Mouse (Mus musculus) adipocyte (in vitro differentiated cells): Measurements from ENCODE around the gene Cstad.

Experiments
- DNase-seq: peaks from one replicate; pipeline ENCODE4 v3.0.0-alpha.2; 2016; ENCODE audit warnings: low spot score

The Cstad gene

DNA sequence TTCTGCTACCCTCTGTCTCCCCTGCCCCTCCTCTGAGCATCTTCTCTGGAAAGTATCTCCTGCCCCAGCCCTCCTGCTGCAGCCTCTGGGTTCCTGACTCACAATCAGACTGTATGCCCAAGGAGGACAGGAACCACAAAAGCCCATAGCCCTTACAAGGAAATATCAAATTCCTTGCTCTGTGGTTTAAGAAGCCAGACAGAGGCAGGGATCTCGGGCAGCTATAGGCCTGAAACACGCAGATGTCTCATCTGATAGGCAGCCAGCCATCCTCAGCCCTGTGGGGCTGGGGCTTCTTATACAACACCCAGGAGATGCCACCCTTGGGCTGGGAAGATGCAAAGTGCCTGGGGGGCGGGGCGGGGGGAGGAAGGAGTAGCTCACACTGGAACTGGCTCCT lies 956 bp downstream of the Cstad start:
- no peak for DNase-seq

DNA sequence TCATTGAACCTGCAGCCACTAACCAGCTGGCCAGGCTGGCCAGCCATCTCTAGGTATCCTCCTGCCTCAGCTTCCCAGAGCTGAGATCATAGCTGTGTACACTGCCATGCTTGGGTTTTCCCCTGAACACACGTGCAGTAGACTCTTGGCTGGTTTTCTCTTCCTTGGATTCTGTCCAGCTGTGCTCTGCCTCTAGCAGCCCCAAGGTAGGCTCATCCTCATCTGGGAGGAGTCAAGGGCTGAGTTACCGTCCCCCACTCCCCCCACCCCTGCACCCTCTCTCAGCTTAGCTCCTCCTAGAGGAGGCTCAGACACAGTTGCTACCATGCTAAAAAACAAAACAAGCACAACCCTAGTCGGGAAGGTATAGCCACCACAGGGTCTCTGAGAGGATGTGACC lies 4.8 kb downstream of the Cstad start:
- DNase-seq: peak; percentile 24

GRCm38 (mm10) chr2:30600291-30600690 lies 5.5 kb downstream of the Cstad start:
- peak; percentile 80 for DNase-seq

- peak; percentile 90 for DNase-seq
These were observed 6.4 kb downstream of the Cstad start for GRCm38 (mm10) chr2:30600965-30601841.

DNA sequence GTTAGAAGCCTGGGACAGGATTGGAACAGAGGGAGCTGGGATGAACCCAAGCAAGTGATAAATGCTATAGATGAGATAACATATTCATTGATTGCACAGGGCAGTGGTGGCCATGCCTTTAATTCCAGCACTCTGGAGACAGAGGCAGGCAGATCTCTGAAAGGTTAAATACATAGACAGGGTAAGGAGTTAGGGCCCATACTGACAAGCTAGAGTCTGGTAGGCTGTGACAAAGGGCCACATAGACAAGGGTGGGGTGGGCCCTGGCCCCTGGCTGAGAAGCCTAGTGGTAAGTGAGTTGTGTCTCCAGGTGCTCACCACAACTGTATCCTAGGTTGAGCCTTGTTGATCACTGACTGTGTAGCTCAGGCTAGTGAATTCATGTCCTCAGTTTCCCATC lies 7.6 kb downstream of the Cstad start:
- DNase-seq: no peak

DNA sequence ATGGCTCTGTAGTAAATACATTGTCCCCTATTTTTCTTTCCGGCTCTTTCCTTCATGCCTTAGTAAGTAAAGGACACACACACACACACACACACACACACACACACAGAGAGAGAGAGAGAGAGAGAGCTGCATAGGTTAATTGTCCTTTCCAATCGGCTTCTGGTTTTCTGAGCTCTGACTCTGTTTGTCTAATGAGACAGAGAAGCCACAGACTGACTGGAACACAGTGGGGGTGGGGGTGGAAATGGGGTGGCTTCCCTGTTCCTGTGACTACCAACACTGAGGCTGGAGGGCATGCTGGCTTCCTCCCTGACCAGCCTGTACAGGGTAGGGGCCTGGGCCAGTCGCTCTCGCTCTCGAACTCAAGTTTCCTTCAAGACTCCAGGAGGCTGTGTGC lies 8.9 kb downstream of the Cstad start:
- DNase-seq: no peak

- DNase-seq: no peak
These were observed 10.3 kb downstream of the Cstad start for GRCm38 (mm10) chr2:30604880-30605761.

GRCm38 (mm10) chr2:30605762-30606051 lies 10.9 kb downstream of the Cstad start:
- DNase-seq: no peak

DNA sequence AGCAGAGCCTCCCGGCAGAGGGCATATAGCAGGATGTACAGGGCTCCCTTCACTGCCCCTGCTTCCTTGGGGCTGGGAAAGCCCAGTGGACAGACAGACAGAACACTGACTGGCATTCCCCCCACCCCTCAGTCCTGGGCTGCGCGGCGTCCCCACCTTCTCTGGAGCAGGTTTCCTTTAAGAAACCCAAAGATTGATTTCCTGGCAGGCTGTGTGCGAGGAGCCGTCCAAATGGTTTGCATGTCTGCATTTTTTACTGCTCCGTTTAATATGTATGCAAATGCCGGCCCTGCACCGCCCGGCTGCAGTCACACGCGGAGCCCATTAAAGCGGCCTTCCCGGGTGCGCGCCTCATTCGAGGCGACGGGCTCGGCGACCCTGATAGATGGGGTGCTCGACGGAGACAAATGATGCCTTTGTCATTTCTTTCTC lies 11.8 kb downstream of the Cstad start:
- DNase-seq: no peak

DNA sequence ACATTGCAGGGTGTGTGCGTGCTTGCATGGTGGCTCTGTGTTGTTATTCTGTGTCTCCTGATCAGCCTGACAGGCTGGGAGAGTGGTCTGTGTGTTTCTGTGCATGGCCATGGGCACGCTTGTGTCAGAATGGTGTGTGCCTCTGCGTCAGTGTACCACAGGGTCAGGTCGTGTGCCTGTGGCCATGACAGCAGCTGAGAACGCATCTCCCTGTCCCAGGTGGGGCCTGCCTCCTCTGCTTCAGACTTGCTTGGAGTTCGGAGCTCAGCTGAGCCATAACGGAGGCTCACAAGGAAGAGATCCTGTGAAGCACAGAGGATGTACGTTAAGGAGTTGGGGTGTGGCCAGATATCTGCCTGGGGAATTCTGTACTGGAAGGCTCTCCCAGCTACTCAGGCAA lies 13.1 kb downstream of the Cstad start:
- DNase-seq: no peak

GRCm38 (mm10) chr2:30608690-30609201 lies 13.9 kb downstream of the Cstad start:
- no peak for DNase-seq

DNA sequence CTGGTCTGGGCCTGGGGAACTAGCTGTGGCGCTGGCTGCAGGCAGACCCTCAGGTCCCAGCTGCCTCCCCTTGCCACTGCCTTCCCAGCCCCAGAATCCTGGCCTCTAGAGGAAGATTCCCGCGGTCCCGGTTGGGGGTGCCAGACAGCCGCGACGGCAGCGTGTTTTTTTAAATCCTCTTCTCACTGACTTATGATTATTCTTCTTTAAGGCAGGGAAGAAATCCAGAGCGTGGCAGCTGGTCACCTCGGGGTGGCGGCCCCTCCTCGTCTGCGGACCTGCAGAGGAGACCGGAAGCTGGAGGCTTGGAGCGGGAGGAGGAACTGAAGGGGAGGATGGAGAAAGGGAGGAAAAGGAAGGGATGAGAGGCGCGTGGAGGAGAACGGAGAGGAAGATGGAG lies 18.7 kb downstream of the Cstad start:
- DNase-seq: peak; percentile 48

DNA sequence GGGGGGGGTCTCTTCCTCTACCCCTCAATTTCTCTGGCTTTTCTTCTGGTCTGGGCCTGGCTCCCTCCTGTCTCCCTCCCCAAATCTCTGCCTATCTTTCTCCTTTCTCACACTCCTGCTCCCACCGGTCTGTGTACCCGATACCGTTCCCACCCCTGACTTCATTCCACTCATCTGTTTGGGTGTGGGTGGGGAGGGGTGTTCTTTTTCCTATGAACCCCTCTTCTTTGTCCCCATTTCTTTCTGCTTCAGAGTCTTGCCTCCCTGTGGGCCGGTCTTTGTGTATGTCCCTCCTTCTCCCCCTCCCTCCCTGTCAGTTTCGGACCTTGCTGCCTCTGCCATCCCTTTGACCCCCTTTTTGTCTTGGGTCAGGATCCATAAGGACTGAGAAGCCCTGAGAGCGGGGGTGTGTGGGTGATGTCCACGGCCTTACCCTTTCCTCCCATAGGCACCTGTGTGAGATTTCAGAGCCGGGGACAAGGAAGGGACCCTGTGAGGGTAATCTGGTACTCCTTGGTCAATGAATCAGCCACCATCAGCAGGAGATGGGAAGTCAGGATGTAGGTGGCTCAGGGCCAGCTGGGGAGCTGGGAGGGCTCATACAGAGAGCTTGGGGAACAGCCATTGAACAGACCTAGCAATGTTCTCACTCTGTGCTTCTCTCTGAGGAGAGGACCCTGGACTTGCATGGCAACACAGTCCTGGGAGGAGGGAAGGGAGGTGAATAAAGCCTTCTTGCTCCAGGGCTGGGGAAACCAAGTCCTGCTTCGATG lies 19.5 kb downstream of the Cstad start:
- DNase-seq: no peak

GRCm38 (mm10) chr2:30615869-30616268 lies 21.0 kb downstream of the Cstad start:
- no peak for DNase-seq

GRCm38 (mm10) chr2:30616464-30616863 lies 21.6 kb downstream of the Cstad start:
- no peak for DNase-seq

GRCm38 (mm10) chr2:30618487-30619248 lies 23.8 kb downstream of the Cstad start:
- DNase-seq: no peak

DNA sequence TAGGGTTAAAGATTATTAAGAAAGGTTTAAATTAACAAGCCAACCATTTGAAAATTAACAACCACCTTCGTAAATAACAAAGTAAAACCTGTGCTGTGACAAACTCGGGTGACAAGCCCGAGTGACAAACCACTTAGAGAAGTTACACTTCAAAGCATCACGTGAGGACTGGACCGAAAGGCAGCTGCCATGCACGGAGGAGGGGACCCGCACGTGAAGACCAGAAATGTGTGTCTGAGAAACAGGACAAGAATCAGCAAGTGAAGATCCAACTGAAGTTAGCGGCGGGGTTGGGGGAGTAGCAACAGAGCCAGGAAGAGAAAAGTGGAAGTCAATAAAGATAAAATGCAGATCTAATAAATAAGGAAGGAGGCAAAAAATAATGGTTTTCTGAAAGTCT lies 29.0 kb downstream of the Cstad start:
- DNase-seq: no peak

GRCm38 (mm10) chr2:30625296-30625826 lies 30.5 kb downstream of the Cstad start:
- DNase-seq: no peak

DNA sequence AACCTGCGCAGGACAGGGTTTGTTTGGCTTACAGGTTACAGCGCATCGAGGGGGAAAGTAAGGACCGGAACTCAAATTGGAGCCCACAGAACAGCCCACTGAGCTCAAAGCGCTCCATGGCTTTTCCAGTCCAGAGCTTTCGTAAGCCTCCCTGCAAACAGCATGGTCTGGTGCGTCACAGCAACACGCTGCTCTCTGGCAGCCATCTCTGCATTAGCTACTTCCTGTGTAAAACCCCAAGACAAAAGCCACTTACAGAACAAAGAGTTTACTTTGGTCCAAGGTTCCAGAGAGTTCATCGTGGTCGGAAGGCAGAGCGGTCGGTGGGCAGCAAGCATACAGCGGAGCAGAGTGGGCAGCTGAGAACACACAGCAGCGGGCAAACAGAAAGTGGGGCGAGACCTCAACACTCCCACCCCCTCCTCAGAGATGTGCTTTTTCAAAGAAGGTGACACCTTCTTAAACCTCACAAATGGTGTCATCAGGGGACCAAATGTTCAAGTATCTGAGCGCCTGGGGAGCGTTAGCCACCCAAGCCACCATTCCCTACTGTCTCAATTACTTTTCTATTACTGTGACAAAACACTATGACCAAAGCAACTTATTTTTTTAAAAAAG lies 31.3 kb downstream of the Cstad start:
- DNase-seq: no peak

DNA sequence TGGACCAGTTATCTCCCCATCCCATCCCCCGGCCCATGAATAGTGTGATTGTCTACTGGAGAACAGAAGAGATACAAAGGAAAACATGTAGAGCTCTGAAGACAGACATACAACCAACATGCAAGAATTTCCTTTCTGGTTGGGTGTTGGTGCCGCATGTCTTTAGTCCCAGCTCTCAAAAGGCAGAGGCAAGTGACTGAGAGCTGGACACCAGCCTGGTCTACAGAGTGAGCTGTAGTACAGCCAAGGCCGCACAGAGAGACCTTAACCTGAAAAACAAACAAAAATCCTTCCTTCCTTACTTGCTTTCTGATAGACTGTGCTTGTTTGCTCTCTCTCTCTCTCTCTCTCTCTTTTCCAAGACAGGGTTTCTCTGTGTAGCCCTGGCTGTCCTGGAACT lies 32.5 kb downstream of the Cstad start:
- no peak for DNase-seq

- peak; percentile 59 for DNase-seq
These were observed 33.5 kb downstream of the Cstad start for GRCm38 (mm10) chr2:30628374-30628773.
